Mouse (Mus musculus): ENCODE measurements around the gene Crb2. TPM values are rescaled to one million over a fixed set of nuclear protein-coding genes. Genes with fewer than 3 reads are reported as not detected.

The Crb2 gene
- polyA plus RNA-seq, 1 experiment from 2014 or later, result 0.39 TPM

DNA sequence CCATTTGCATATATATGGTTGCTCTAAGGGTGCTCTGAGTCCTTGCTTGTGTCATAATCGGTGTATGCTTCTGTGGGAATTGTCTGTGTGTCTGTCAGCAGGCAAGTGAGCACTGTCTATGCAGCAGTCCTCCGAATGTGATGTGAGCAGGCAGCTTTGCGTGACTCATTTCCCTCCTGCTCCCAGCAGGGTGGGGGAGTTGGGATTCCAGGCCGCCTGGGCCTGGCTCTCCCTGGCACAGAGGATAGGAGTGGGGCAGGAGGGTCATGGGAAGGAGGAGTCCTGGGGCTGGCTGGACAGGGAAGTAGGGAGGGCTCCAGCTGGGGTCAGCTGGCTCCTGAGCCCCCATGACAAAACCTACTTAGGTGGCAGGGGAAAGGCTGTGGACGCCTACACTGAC is 8.4 kb downstream of the Crb2 start:
- Histone ChIP-seq H3K27ac (no peak overlapping the region), H3K4me1 (replicated peaks) (peaks cover 19% of the 10 kb centered on the region)
- ATAC-seq (ENCODE audit: low read depth), result no peak

DNA sequence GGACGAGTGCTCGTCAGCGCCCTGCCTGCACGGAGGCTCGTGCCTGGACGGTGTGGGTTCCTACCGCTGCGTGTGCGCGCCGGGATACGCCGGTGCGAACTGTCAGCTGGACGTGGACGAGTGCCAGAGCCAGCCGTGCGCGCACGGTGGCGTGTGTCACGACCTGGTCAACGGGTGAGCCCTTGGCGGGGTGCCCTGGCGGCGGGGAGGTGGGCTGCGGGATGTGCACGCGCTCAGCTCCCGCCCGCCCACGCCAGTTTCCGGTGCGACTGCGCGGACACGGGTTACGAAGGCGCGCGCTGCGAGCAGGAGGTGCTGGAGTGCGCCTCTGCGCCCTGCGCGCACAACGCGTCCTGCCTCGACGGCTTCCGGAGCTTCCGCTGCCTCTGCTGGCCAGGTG is 10.4 kb downstream of the Crb2 start:
- Histone ChIP-seq H3K27ac (no peak overlapping the region), H3K9ac (no peak overlapping the region), H3K9me3 (replicated peaks) (no peaks in the 10 kb centered on the region), H3K27me3 (peaks cover 70% of the 10 kb centered on the region), H3K4me1 (replicated peaks) (no peaks in the 10 kb centered on the region; the same call in 1 of the 2 replicates), H3K36me3 (no peaks in the 10 kb centered on the region), H3K4me3 (replicated peaks) (peak overlapping the region; percentile 21; the same call in 1 of the 2 replicates), H3K4me2 (peak overlapping the region; percentile 19; the same call in 1 of the 2 replicates)
- ATAC-seq (ENCODE audit: low read depth), result no peak
- DNase-seq, result no peak
- WGBS (ENCODE audit: insufficient replicate concordance), result 34% methylated on average over 52 of the region's 52 CpGs

More for the DNA sequence above, 8.4 kb downstream of the Crb2 start:
- Histone ChIP-seq H3K27me3 (peaks cover 62% of the 10 kb centered on the region), H3K9ac (no peak overlapping the region), H3K36me3 (no peaks in the 10 kb centered on the region), H3K9me3 (replicated peaks) (no peaks in the 10 kb centered on the region), H3K4me2 (no peak overlapping the region), H3K4me3 (replicated peaks) (no peak overlapping the region)
- 52% methylated on average over 5 of the region's 5 CpGs for WGBS (ENCODE audit: insufficient replicate concordance)
- no peak for DNase-seq

GRCm38 (mm10) chr2:37788176-37788962 is 12.3 kb downstream of the Crb2 start:
- Histone ChIP-seq H3K4me3 (replicated peaks) (no peak overlapping the region), H3K4me1 (replicated peaks) (no peaks in the 10 kb centered on the region; the same call in 1 of the 2 replicates), H3K27ac (no peak overlapping the region), H3K9ac (no peak overlapping the region), H3K27me3 (peaks cover 80% of the 10 kb centered on the region), H3K9me3 (replicated peaks) (no peaks in the 10 kb centered on the region), H3K36me3 (no peaks in the 10 kb centered on the region), H3K4me2 (no peak overlapping the region)
- DNase-seq (no peak), ATAC-seq (ENCODE audit: low read depth) (no peak)
- WGBS (ENCODE audit: insufficient replicate concordance), result 58% methylated on average over 7 of the region's 7 CpGs

DNA sequence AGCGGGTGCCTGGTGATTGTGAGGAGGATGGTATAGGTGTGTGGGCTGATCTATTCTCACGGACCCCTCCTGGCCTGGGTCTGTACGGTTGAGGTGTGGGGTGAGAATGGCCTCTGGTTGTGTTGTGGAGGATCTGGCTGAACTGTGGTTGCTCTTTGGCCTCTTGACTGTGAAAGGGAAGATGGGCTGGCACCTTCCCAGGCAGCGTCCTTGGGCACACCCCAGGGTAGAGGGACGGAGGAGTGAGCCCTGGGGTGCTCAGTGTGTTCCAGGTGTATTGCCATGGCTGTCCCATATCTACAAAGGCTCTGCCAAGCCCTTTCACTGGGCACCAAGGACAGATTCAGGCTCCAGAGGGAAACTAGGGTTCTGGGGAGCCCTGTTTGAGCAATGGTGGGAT is 13.0 kb downstream of the Crb2 start:
- Histone ChIP-seq H3K9ac (no peak overlapping the region), H3K4me2 (no peak overlapping the region), H3K27ac (no peak overlapping the region), H3K9me3 (replicated peaks) (no peaks in the 10 kb centered on the region), H3K27me3 (peaks cover 85% of the 10 kb centered on the region), H3K4me3 (replicated peaks) (no peak overlapping the region), H3K4me1 (replicated peaks) (no peaks in the 10 kb centered on the region; the same call in 1 of the 2 replicates), H3K36me3 (no peaks in the 10 kb centered on the region)
- DNase-seq (no peak), ATAC-seq (ENCODE audit: low read depth) (no peak)
- whole genome bisulfite sequencing (ENCODE audit: insufficient replicate concordance), result 70% methylated on average over 5 of the region's 5 CpGs

DNA sequence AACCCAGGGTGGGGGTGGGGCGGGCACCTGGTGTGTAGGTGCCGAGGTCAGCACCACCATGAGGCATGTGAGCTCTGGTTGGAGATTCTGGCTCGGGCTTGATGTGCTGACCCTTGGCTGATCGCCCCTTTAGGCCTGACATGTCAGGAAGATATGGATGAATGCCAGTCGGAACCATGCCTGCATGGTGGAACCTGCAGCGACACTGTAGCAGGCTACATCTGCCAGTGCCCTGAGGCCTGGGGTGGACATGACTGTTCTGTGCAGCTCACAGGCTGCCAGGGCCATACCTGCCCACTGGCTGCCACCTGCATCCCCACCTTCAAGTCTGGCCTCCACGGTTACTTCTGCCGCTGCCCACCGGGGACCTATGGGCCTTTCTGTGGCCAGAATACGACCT is 13.9 kb downstream of the Crb2 start:
- Histone ChIP-seq H3K4me1 (replicated peaks) (no peaks in the 10 kb centered on the region; the same call in 1 of the 2 replicates), H3K4me3 (replicated peaks) (no peak overlapping the region), H3K27me3 (peaks cover 88% of the 10 kb centered on the region), H3K9me3 (replicated peaks) (no peaks in the 10 kb centered on the region), H3K27ac (no peak overlapping the region), H3K36me3 (no peaks in the 10 kb centered on the region), H3K9ac (no peak overlapping the region), H3K4me2 (no peak overlapping the region)
- no peak for DNase-seq
- 75% methylated on average over 10 of the region's 10 CpGs for WGBS (ENCODE audit: insufficient replicate concordance)
- no peak for ATAC-seq (ENCODE audit: low read depth)

GRCm38 (mm10) chr2:37790738-37791137 is 14.7 kb downstream of the Crb2 start:
- 81% methylated on average over 14 of the region's 14 CpGs for WGBS (ENCODE audit: insufficient replicate concordance)
- no peaks in the 10 kb centered on the region for H3K9me3 ChIP-seq (replicated peaks)
- no peak overlapping the region for H3K27ac ChIP-seq
- H3K9ac ChIP-seq, result no peak overlapping the region
- ATAC-seq (ENCODE audit: low read depth), result no peak
- no peak overlapping the region for H3K4me2 ChIP-seq
- H3K4me3 ChIP-seq (replicated peaks), result no peak overlapping the region
- H3K27me3 ChIP-seq, result peaks cover 89% of the 10 kb centered on the region
- DNase-seq, result no peak
- no peaks in the 10 kb centered on the region for H3K36me3 ChIP-seq
- no peaks in the 10 kb centered on the region; the same call in 1 of the 2 replicates for H3K4me1 ChIP-seq (replicated peaks)

GRCm38 (mm10) chr2:37791340-37791739 is 15.3 kb downstream of the Crb2 start:
- peaks cover 86% of the 10 kb centered on the region for H3K27me3 ChIP-seq
- no peak overlapping the region for H3K4me3 ChIP-seq (replicated peaks)
- 70% methylated on average over 4 of the region's 4 CpGs for whole genome bisulfite sequencing (ENCODE audit: insufficient replicate concordance)
- H3K36me3 ChIP-seq, result no peaks in the 10 kb centered on the region
- no peaks in the 10 kb centered on the region for H3K9me3 ChIP-seq (replicated peaks)
- DNase-seq, result no peak
- H3K4me2 ChIP-seq, result no peak overlapping the region
- H3K27ac ChIP-seq, result no peak overlapping the region
- H3K4me1 ChIP-seq (replicated peaks), result no peaks in the 10 kb centered on the region; the same call in 1 of the 2 replicates
- no peak for ATAC-seq (ENCODE audit: low read depth)
- H3K9ac ChIP-seq, result no peak overlapping the region

DNA sequence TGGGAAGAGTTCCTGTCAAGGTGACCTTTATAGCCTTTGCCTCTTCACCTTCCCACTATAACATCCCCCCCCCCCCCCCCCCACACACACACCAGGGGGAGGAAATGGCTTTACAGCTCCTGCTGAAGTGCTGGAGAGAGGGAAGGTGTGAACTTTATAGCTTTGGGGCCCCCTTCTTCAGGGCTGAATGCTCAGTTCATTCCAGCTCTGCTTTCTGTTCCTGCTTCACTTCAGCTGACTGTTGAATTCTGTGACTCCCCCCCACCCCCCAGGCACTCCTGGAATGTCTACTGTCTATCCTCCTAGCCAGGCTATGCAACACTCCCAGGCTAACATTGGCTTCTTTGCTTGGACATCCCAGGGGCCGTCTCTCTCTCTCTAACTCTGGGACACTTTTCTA is 20.0 kb downstream of the Crb2 start:
- Histone ChIP-seq H3K36me3 (no peaks in the 10 kb centered on the region), H3K9ac (no peak overlapping the region), H3K4me3 (replicated peaks) (no peak overlapping the region), H3K4me1 (replicated peaks) (no peaks in the 10 kb centered on the region), H3K27ac (no peak overlapping the region), H3K27me3 (peaks cover 53% of the 10 kb centered on the region), H3K4me2 (no peak overlapping the region), H3K9me3 (replicated peaks) (no peaks in the 10 kb centered on the region)
- WGBS (ENCODE audit: insufficient replicate concordance), result 32% methylated on average over 1 of the region's 1 CpGs
- ATAC-seq (ENCODE audit: low read depth), result no peak
- DNase-seq, result no peak

GRCm38 (mm10) chr2:37797046-37797445 is 21.0 kb downstream of the Crb2 start:
- Histone ChIP-seq H3K9ac (no peak overlapping the region), H3K9me3 (replicated peaks) (no peaks in the 10 kb centered on the region), H3K27ac (no peak overlapping the region), H3K4me1 (replicated peaks) (peaks cover 7% of the 10 kb centered on the region), H3K4me2 (no peak overlapping the region), H3K4me3 (replicated peaks) (no peak overlapping the region), H3K27me3 (peaks cover 44% of the 10 kb centered on the region), H3K36me3 (no peaks in the 10 kb centered on the region)
- ATAC-seq (ENCODE audit: low read depth) (no peak), DNase-seq (no peak)
- 69% methylated on average over 4 of the region's 4 CpGs for WGBS (ENCODE audit: insufficient replicate concordance)

DNA sequence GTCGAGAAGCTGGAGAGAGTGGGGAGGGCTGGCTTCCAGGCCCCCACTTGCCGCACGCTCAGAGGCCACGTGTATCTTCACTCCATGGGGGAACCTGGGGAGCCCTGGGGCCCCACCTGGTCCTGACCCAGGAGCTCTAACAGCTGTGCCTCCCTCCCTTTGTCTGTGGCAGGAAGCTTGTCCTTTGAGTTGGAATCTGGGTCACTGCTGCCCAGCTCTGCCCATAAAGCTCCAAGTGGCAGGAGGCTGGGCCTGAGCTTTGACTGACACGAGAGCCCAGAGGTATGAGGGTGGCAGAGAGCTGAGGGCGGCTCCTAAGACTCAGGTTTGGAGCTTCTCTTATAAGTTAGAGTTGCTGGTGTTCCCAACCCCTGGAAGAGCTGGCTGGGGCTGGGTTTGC is 23.1 kb downstream of the Crb2 start:
- ATAC-seq (ENCODE audit: low read depth), result no peak
- 78% methylated on average over 6 of the region's 6 CpGs for WGBS (ENCODE audit: insufficient replicate concordance)
- Histone ChIP-seq H3K4me1 (replicated peaks) (peaks cover 10% of the 10 kb centered on the region), H3K4me2 (no peak overlapping the region), H3K4me3 (replicated peaks) (no peak overlapping the region), H3K9me3 (replicated peaks) (no peaks in the 10 kb centered on the region), H3K27me3 (peaks cover 23% of the 10 kb centered on the region), H3K27ac (no peak overlapping the region), H3K9ac (no peak overlapping the region), H3K36me3 (no peaks in the 10 kb centered on the region)
- DNase-seq, result no peak

DNA sequence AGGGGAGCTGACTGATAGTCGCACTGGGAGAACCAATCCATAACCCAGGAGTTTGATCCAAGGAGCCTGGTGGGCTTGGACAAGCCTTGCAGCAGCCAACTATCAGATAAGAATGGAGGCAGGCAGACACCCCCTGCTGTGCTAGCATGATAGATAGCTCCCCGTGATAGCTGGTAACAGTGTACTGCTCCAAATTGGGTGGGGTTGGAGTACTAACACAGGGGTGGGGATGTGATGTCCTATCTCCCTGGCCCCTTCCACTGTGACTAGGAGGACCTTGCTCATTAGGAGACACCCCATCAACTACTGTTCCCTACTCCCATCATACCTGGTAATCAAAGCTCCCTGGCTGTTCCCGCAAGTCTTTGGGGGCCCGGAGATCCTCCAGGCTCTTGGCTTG is 25.6 kb downstream of the Crb2 start:
- Histone ChIP-seq H3K4me3 (replicated peaks) (no peak overlapping the region), H3K4me1 (replicated peaks) (peaks cover 10% of the 10 kb centered on the region), H3K27ac (no peak overlapping the region), H3K9me3 (replicated peaks) (no peaks in the 10 kb centered on the region), H3K27me3 (0 out of 2 replicates have a peak, but pooled peaks cover under 1% of the 10 kb centered on the region), H3K4me2 (no peak overlapping the region), H3K9ac (no peak overlapping the region), H3K36me3 (no peaks in the 10 kb centered on the region)
- WGBS (ENCODE audit: insufficient replicate concordance), result 67% methylated on average over 4 of the region's 4 CpGs
- ATAC-seq (ENCODE audit: low read depth) (peak; percentile 53; the same call in 1 of the 2 replicates), DNase-seq (no peak)

Data from liver, embryonic 13.5 days (tissue).